Mouse (Mus musculus): ENCODE measurements at regions not wholly inside any gene's neighbourhood (a gene's known extent, or its start where the extent isn't known, plus 50 kb on each side); places are given as distances from the start of the nearest gene placed in this dataset.

DNA sequence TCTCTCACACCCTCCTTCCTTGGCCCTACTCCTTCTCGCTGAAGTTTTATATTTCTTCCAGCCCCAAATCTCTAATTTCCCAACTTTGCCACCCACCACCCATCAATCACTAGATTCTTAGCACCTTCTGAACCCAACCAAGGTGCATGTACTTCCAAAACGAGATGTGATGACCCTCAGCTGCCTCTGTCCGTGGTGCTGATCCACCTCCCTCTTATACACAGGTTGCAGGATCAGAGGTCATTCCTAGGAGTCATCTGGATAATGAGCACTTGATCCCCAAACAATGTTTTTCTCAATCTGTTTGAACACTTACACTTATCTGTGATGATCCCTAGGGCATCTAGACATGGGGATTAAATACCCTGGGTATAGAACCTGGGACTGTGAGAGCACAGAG is 156.5 kb downstream of the Dhx35 start:
- TF ChIP-seq CTCF (IDR thresholded peaks at IDR 0.05; ENCODE audit: insufficient read depth, low read length) (no peak), POLR2A (IDR thresholded peaks at IDR 0.05; ENCODE audit: borderline replicate concordance, extremely low read depth, low read depth, low read length) (no peak)
